Mouse (Mus musculus) embryo, embryonic 9.5 days (tissue): Measurements from ENCODE around the gene Ccdc163.
"Not testable (repeated sequence)": the region's sequence is repeated elsewhere in the genome, so short reads cannot be mapped to it uniquely, and the experiment has no call there.

Experiments used
- DNase-seq: peaks from one replicate; pipeline ENCODE4 v3.0.0-alpha.2; 2017; ENCODE audit errors: extremely low spot score

The Ccdc163 gene

GRCm38 (mm10) chr4:116708201-116708764 is at the start of gene Ccdc163, which contains the start of gene Mmachc:
Gene Ccdc163 (plus strand): TSS chr4:116708509.
Gene Mmachc (minus strand): TSS chr4:116708406.
- peak; percentile 84 for DNase-seq

GRCm38 (mm10) chr4:116659474-116659873 is 48.8 kb upstream of the Ccdc163 start:
- no peak for DNase-seq

DNA sequence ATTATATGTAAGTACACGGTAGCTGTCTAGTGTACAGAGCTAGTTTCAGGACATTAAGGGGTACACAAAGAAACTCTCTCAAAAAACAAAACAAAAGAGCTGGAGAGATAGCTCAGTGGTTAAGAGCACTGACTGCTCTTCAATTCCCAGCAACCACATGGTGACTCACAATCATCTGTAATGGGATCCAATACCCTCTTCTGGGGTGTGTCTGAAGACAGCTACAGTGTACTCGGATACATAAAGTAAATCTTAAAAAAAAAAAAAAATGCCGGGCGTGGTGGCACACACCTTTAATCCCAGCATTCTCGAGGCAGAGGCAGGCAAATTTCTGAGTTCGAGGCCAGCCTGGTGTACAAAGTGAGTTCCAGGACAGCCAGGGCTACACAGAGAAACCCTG is 48.4 kb upstream of the Ccdc163 start:
- DNase-seq = not testable (repeated sequence)

DNA sequence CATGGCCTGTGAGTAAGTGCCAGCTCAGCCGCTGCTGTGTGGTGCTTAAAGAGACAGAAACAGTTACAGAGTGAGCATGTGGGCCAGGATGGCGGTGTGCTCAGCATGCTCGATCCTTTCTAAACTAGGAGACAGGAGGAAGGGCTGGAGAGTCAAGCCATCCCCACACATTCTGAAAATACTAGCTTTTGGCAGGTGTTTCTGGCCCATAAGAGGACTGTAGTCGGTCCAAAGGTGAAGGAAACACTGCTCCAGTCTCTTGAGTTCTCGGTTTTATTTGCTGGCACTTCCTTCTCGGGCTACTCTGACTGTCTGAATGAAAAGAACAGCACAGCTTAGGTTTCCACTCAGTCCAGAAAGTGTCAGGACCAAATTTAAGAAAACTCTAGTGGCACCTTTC is 47.5 kb upstream of the Ccdc163 start:
- no peak for DNase-seq

GRCm38 (mm10) chr4:116661998-116662397 is 46.3 kb upstream of the Ccdc163 start:
- no peak for DNase-seq

- DNase-seq = no peak
Observed at GRCm38 (mm10) chr4:116666625-116667024, 41.7 kb upstream of the Ccdc163 start.

DNA sequence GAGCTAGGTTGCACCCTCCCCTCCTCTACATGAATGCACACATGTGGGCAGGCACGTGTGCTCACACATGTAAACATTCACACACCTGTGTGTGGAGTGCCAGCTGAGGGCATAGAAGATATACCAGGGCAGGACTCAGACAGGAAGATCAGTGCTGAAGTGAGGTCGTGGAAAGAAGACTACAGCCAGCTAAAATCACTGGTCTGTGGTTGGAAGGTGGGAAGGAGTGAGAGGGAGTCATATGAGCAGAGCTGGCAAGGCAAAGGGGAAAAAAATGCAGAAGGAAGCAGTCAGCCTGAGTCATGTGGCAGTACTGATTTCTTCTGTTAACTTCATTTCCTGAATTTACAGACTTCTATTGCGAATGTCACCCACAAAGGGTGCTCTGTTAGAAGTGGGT is 40.2 kb upstream of the Ccdc163 start:
- no peak for DNase-seq

- no peak for DNase-seq
Observed at GRCm38 (mm10) chr4:116669291-116669690, 39.0 kb upstream of the Ccdc163 start.

- DNase-seq = no peak
Observed at GRCm38 (mm10) chr4:116672785-116673184, 35.5 kb upstream of the Ccdc163 start.

DNA sequence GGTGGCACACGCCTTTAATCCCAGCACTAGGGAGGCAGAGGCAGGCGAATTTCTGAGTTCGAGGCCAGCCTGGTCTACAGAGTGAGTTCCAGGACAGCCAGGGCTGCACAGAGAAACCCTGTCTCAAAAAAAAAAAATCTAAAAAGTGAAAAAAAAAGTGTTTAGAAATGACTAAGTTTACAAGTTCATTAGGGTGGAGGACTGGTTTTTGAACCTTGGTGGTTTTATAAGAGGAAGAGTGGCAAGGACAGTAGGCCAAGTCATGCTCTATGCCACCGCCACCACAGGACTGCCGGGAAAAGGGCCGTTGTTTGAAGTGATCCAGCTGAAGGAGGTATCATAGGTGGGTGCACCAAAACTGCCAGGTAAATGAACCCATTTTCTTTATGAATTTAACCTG is 33.5 kb upstream of the Ccdc163 start:
- not testable (repeated sequence) for DNase-seq

GRCm38 (mm10) chr4:116676027-116676426 is 32.3 kb upstream of the Ccdc163 start:
- no peak for DNase-seq

DNA sequence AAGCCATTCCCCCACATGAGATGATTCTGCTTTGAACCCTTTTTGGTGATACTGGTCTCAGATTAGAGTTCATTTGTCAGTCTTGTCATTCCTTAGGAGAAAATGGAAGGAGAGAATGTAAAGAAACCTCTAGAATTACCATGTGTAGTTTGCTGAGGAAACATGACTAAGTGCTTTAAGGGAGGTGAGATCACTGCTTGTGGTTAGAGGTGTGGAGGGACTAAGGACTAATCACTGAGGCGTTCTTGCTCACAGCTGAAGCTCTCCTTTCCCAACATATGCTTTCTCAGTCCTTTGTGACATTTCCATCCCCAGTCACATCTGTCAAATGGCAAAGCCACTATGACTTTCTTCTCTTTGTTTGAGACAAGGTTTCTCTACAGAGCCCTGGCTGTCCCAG is 30.5 kb upstream of the Ccdc163 start:
- DNase-seq = no peak

- DNase-seq = no peak
Observed at GRCm38 (mm10) chr4:116679141-116679540, 29.2 kb upstream of the Ccdc163 start.

- DNase-seq = not testable (repeated sequence)
Observed at GRCm38 (mm10) chr4:116680521-116680920, 27.8 kb upstream of the Ccdc163 start.

- no peak for DNase-seq
Observed at GRCm38 (mm10) chr4:116683957-116684356, 24.4 kb upstream of the Ccdc163 start.

- DNase-seq = peak; percentile 21
Observed at GRCm38 (mm10) chr4:116684665-116685064, 23.6 kb upstream of the Ccdc163 start.

DNA sequence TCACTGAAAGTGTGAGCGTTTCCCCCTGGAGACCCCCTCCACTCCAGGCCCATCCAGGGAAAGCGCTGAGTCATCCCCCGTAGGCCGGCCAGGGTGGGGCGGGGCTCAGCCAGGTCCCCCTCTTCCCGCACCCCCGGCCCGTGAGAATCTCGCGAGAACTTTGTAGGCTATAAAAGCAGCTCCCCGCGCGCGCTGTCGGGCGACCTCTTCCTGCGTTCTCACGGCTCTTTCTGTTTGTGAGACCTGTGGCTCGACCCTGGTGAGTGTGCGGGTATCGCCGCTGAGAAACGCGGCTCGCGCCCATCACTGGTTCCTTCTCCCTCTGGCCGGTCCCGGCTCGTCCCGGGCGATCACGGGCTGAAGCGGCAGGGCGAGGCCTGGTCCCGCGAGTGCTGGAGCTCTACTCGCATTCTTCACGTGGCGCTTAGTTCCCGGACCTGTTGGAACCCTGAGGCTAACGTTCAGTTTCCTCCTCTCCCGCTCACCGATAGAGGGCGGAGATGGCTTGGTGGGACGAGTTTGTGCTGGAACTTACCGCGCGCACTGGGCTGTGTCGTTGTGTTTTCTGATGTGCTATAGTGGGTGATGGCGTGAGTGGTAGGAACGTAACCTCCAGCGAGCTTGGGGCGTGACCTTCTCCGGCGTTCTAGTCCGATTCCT is 22.8 kb upstream of the Ccdc163 start, which contains the start of gene Prdx1:
TSS of gene Prdx1 (plus strand) at position 143 of the 660 bp plus-strand sequence.
- peak; percentile 99 for DNase-seq

DNA sequence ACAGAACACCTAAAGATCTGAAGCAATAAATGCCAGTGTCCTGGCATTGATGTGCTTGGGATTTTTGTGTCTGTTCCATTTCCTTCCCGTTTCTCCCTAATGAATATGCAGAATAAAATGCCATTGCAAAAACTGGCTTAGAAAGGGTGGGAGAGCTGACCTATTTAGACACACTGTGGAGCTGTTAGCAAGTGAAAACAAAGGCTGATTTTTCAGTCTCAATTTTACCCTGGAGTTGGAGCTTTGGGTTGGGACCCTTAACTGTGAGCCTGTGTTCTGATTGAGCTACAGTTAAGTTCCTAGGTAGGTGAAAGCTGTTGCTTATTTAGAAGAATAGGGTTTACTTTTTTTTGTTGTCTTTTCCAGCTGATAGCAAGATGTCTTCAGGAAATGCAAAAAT is 21.3 kb upstream of the Ccdc163 start:
- DNase-seq = no peak

GRCm38 (mm10) chr4:116689309-116689876 is 18.9 kb upstream of the Ccdc163 start:
- DNase-seq = no peak

DNA sequence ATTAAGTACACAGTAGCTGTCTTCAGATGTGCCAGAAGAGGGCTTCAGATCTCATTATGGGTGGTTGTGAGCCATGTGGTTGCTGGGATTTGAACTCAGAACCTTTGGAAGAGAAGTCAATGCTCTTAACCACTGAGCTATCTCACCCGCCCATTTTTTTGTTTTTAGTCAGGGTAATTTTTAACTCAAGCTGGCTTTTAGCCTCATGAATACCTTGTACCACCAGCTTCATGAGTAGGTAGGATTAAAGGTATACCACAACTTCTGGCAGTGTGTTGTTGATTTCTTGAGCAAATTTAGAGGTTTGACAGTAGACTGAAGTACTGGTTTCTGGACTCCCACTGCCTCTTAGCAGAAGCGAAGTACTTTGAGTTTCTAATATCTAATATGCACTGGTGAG is 16.2 kb upstream of the Ccdc163 start:
- DNase-seq = no peak

GRCm38 (mm10) chr4:116693785-116694184 is 14.5 kb upstream of the Ccdc163 start:
- no peak for DNase-seq

- DNase-seq = no peak
Observed at GRCm38 (mm10) chr4:116698693-116699342, 9.5 kb upstream of the Ccdc163 start.

DNA sequence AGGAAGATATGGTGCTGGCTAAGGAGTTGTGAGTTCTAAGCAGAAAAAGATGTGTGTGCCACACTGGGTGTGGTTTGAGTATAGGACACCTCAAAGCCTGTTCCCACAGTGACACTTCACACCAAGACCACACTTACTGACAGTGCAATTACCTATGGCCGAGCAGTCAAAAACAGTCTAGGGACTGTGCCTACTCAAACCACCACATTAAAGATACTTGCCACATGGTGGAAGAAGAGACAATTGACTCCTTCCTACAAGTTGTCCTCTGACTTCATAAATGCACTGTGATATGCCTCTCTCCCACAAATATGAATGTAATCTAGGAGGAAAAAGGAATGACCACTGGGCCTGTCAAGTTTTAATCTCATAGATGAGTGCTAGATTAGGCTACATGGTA is 7.3 kb upstream of the Ccdc163 start:
- no peak for DNase-seq
